Mouse (Mus musculus) T-cell, adult 66 days (primary cell): Measurements from ENCODE around the gene Il22. TPM values are rescaled to one million over a fixed set of nuclear protein-coding genes. Genes with fewer than 3 reads are reported as not detected.

Source experiments
- total RNA-seq, 2 experiments: library from RNA; stranded (reverse); gene quantifications; 3 replicates in 1 of 2; 4 replicates in 1 of 2; pipeline ENCODE4 v1.2.4; 2023

Gene Il22
- total RNA-seq, result not detected

GRCm38 (mm10) chr10:118204642-118205041, at the start of gene Il22:
Il22 (plus strand) TSS chr10:118204942.

GRCm38 (mm10) chr10:118240680-118241079, 35.9 kb downstream of the Il22 start, which contains the start of gene Gm32717:
Gm32717 (minus strand) TSS chr10:118240780.

GRCm38 (mm10) chr10:118258388-118258787, 53.6 kb downstream of the Il22 start, which contains the start of gene Gm32802:
Gm32802 (plus strand) TSS chr10:118258688.

Other genes starting within 250 kb of the Il22 start
- gene Mdm1, start 63.1 kb upstream of the Il22 start, total RNA-seq, result 1 to 10 TPM; 7.3 to 8.2 TPM
- gene Gm32717, start 35.8 kb downstream of the Il22 start, total RNA-seq, result under 1 TPM; 0.50 to 0.55 TPM
- gene Gm32802, start 53.7 kb downstream of the Il22 start, total RNA-seq, result under 1 TPM; 0.50 to 0.55 TPM
- gene Iltifb, start 90.1 kb downstream of the Il22 start, total RNA-seq, result not detected
- gene Gm9040, start 122.0 kb downstream of the Il22 start, total RNA-seq, result not detected
- not detected for gene Gm9044, start 127.5 kb downstream of the Il22 start, total RNA-seq
- not detected for gene Gm9045, start 132.9 kb downstream of the Il22 start, total RNA-seq
- not detected for gene Gm9046, start 138.3 kb downstream of the Il22 start, total RNA-seq
- not detected for gene Gm9048, start 143.7 kb downstream of the Il22 start, total RNA-seq
- not detected for gene Gm9049, start 149.2 kb downstream of the Il22 start, total RNA-seq
- 10 to 100 TPM; 16.3 to 17.1 TPM for gene Ifng, start 236.1 kb downstream of the Il22 start, total RNA-seq